Mouse (Mus musculus): ENCODE data around the gene Prox2.

GRCm38 (mm10) chr12:85150321-85151001, 39.9 kb upstream of the Prox2 start:
- TF ChIP-seq POLR2A (IDR thresholded peaks at IDR 0.05; ENCODE audit: borderline replicate concordance, extremely low read depth, low read depth, low read length), result no peak
- no peak for TF ChIP-seq CTCF (IDR thresholded peaks at IDR 0.05; ENCODE audit: insufficient read depth, low read length)

All from lung, adult 2 months (tissue).